Mouse (Mus musculus) brain, adult 2 months (tissue): ENCODE results near the gene Gramd4.
A peak's percentile ranks its signal among the peaks of the same experiment; 100 is the strongest.
"Not testable (repeated sequence)": the region's sequence is repeated elsewhere in the genome, so short reads cannot be mapped to it uniquely, and the experiment has no call there.

Experiments
- DNase-seq: peaks from one replicate; pipeline ENCODE4 v3.0.0; 2011; ENCODE audit warnings: low read depth, low spot score

The Gramd4 gene

GRCm38 (mm10) chr15:86181321-86181720 is 123.8 kb downstream of the Gramd4 start:
- not testable (repeated sequence) for DNase-seq

GRCm38 (mm10) chr15:86181941-86182439 is 124.5 kb downstream of the Gramd4 start:
- DNase-seq: peak; percentile 45

DNA sequence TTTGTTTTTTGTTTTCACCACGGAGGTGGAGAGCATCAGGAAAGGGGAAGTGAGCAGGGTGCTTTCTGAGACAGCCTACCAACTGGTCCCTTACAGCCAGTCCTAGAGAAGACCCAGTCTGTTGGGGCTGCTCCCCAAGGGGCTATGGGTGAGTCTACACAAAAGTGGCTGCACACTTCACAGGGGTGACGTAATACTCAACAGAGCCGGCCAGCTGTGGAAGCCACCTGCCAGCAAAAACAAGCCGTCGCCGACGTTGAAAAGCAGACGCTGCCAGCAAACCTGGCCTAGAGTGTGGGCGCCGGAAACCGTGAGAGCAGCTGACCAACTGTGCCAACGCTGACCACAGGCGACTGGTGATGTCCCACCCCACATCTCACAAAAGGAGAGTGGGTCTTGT is 125.2 kb downstream of the Gramd4 start:
- DNase-seq: peak; percentile 61

DNA sequence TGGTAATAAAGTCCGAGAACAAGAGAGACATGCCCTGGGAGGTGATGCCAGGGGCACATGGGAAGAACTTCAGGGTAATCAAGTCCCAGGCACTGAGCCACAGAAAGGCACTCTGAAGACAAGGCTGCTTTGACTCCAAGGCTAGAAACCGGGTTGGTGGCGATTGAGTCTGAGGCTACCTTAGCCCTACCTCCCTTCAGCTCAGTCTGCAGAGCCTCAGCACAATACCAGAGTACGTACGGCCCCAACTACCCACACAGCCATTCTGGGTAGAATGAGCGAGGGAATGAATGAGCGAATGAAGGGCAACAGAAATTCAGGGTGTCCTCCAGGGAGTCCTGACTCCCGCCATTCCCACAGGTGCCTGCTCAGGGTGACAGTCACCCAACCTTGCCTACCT is 126.0 kb downstream of the Gramd4 start:
- DNase-seq: no peak

DNA sequence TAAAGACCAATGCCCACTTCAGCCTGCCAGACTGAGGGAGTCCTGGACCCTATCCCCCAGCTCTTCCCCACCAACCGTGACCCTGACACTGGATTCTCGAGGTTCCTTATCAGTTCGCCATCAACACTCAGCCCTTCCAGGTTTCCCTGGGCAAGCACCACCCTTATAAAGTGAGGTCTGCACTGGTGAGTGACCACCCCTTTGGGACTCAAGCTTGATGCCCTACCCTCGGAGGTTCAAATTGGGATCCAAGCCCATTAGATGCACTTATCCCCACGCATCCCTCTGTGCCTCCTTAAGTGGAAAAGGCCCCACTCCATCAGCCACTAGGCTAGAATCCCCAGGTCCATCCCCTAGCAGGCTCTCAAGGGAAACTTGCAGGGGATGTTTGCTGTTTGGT is 126.6 kb downstream of the Gramd4 start:
- DNase-seq: no peak

DNA sequence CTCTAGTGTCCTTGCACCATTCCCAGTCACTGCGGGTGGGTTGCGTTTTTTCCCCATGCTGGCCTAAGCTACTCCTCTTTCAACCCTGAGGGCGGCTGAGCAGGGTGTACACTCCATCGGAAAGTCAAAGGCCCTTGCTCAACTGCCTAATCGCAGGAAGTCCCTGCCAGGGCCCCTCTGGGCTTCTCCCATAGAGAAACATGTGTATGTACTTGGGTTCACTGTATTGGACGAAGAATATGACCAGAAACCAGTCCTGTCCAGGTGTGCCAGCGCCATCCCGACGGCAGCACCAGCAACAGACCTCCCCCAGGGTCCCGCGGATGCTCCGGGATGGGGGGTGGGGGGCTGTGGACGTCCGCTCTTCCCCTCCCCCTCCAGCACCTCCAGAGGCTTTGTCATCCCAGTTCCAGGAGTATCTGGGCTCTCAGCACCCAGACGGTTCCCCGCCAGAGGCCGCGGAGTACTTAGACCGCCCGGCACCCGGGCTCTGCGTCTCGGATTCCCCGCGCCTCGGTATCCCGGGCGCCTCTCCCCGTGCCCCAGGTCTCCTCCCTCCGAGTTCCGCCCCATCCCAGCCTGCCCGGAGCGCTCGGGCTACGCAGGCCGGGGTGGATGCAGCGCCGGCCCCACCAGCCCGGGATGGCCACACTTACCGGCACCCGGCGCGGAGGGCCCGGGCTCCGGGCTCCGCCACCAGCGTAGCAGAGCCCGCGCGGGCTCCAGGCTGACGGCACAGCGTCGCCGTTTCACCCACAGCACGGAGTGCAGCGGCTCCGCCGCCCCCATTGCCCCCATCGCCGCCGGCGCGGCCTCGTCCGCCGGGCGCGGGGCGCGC is 127.6 kb downstream of the Gramd4 start:
- DNase-seq: peak; percentile 58

GRCm38 (mm10) chr15:86185689-86186569 is 128.4 kb downstream of the Gramd4 start, which contains the start of gene Cerk:
Gene Cerk (minus strand): TSS chr15:86186141.
- peak; percentile 93 for DNase-seq

- DNase-seq: peak; percentile 72
Observed at GRCm38 (mm10) chr15:86186686-86187085, 129.2 kb downstream of the Gramd4 start.
